Mouse (Mus musculus) ES-E14 (cell line): ENCODE data around the gene Ctnnb1. TPM values are rescaled to one million over a fixed set of nuclear protein-coding genes. Genes with fewer than 3 reads are reported as not detected.
A peak's percentile ranks its signal among the peaks of the same experiment; 100 is the strongest.

Experiments used
- DNase-seq: peaks from one replicate; pipeline ENCODE4 v3.0.0-alpha.2; 2013; ENCODE audit warnings: low read depth, low spot score
- H3K27ac ChIP-seq: 2 replicates; pipeline ENCODE4 v1.5.1; 2012; ENCODE audit warnings: low read depth, mild to moderate bottlenecking, low read length, moderate library complexity, mixed read lengths; ENCODE audit not compliant: poor library complexity, insufficient read depth, severe bottlenecking
- H3K36me3 ChIP-seq: 2 replicates; pipeline ENCODE4 v1.6.1; 2012; ENCODE audit warnings: mild to moderate bottlenecking, low read length, moderate library complexity, mixed read lengths; ENCODE audit not compliant: control insufficient read depth, poor library complexity, insufficient read depth, severe bottlenecking
- H3K4me1 ChIP-seq, 2 experiments: fragments of 150-350 bp in 1 of 2; sonication (generic) in 1 of 2; 2 replicates each; pipeline ENCODE4 v1.6.1; 2012; ENCODE audit warnings: low read length in 2 of 2, mild to moderate bottlenecking in 1 of 2, mixed read lengths in 1 of 2; ENCODE audit not compliant: control insufficient read depth in 2 of 2, insufficient read depth in 2 of 2, poor library complexity in 1 of 2
- H3K4me3 ChIP-seq, 2 experiments: fragments of 150-350 bp in 1 of 2; sonication (generic) in 1 of 2; 2 replicates each; pipeline ENCODE4 v1.5.1; 2012; ENCODE audit warnings: low read length in 2 of 2, low read depth in 1 of 2, mild to moderate bottlenecking in 1 of 2, mixed read lengths in 1 of 2; ENCODE audit not compliant: insufficient read depth in 1 of 2, poor library complexity in 1 of 2, severe bottlenecking in 1 of 2
- H3K9ac ChIP-seq: 2 replicates; pipeline ENCODE4 v1.6.1; 2012; ENCODE audit warnings: low read depth, mild to moderate bottlenecking, low read length, mixed read lengths; ENCODE audit not compliant: poor library complexity, insufficient read depth, severe bottlenecking
- H3K9me3 ChIP-seq: fragments of 150-350 bp; sonication (generic); 2 replicates; pipeline ENCODE4 v1.6.1; 2012; ENCODE audit warnings: low read depth, mild to moderate bottlenecking, low read length; ENCODE audit not compliant: control insufficient read depth, insufficient read depth
- CHD2 ChIP-seq: IDR thresholded peaks from 2 replicates; pipeline ENCODE4 v1.6.1; 2014; ENCODE audit warnings: mild to moderate bottlenecking, low read depth, low read length, inconsistent platforms
- HCFC1 ChIP-seq: IDR thresholded peaks from 2 replicates; pipeline ENCODE4 v1.6.1; 2012; ENCODE audit warnings: low read length, inconsistent platforms, borderline replicate concordance; ENCODE audit not compliant: insufficient read depth
- MAFK ChIP-seq: IDR thresholded peaks from 2 replicates; pipeline ENCODE4 v1.6.1; 2014; ENCODE audit warnings: mild to moderate bottlenecking, low read depth, low read length, inconsistent platforms; ENCODE audit not compliant: insufficient read depth
- ZC3H11A ChIP-seq: IDR thresholded peaks from 2 replicates; pipeline ENCODE4 v1.6.1; 2012; ENCODE audit warnings: low read depth, mild to moderate bottlenecking, inconsistent platforms, low read length, borderline replicate concordance
- ZNF384 ChIP-seq: IDR thresholded peaks from 2 replicates; pipeline ENCODE4 v1.6.1; 2012; ENCODE audit warnings: low read depth, low read length, inconsistent platforms
- in situ Hi-C, 2 experiments: fragments of 600-800 bp; cut with MboI; formaldehyde crosslinking; loops; one replicate each; pipeline ENCODE4 v1.15.1; 2025; ENCODE audit warnings: low sequenced_read_pairs in 2 of 2, inconsistent platforms in 1 of 2; ENCODE audit not compliant: unreplicated experiment in 2 of 2
- total RNA-seq: library from RNA; depleted of rRNA; stranded (reverse); fragments of 300-350 nt; gene quantifications from 2 replicates; pipeline ENCODE4 v1.2.3, GENCODE M21; 2012

Gene Ctnnb1
- total RNA-seq, 1 experiment, result 572 TPM

GRCm38 (mm10) chr9:120887631-120888030 is 41.4 kb upstream of the Ctnnb1 start:
- H3K4me1 ChIP-seq, result no peaks in the 10 kb centered on the region
- H3K27ac ChIP-seq, result no peak overlapping the region
- H3K36me3 ChIP-seq, result no peaks in the 10 kb centered on the region
- no peak for DNase-seq
- H3K9me3 ChIP-seq, result no peaks in the 10 kb centered on the region
- in situ Hi-C loops, result no loop called here
- no peak overlapping the region for H3K9ac ChIP-seq
- no peak overlapping the region for H3K4me3 ChIP-seq
- TF ChIP-seq CHD2, result no peak
- TF ChIP-seq MAFK, result no peak
- TF ChIP-seq HCFC1, result no peak
- no peak for TF ChIP-seq ZC3H11A
- TF ChIP-seq ZNF384, result no peak

DNA sequence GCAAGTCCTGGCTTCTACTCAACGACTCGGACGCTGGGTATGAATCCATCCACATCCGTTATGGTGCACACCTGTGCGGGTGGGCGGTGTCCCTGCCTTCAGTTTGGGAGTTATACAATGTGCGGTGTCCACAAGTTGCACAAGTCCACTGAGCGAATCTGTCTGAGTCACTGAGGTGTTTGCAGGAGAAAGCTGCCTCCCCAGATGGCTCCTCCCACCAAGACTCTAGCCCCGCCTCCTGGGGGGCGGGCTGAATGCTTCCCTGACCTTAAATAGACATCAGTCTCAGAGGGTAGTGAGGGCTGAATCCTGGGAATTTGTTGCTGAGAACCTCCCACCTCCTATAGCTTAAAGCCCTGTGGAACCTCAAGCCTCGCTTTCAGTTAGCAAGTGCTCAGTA is 35.6 kb upstream of the Ctnnb1 start:
- Histone ChIP-seq H3K36me3 (no peaks in the 10 kb centered on the region), H3K4me3 (peak overlapping the region; percentile 21 to 36; a peak in 3 of 4 replicates), H3K9ac (no peak overlapping the region), H3K27ac (no peak overlapping the region), H3K9me3 (no peaks in the 10 kb centered on the region), H3K4me1 (peaks cover 2 to 4% of the 10 kb centered on the region in 2 experiments; a peak in 2 of 4 replicates)
- peak; percentile 78 for DNase-seq
- in situ Hi-C loops, result no loop called here
- no peak for TF ChIP-seq HCFC1
- TF ChIP-seq MAFK, result no peak
- no peak for TF ChIP-seq CHD2
- no peak for TF ChIP-seq ZNF384
- TF ChIP-seq ZC3H11A, result no peak

- Histone ChIP-seq H3K4me1 (peaks cover 2 to 4% of the 10 kb centered on the region in 2 experiments; a peak in 2 of 4 replicates), H3K9me3 (no peaks in the 10 kb centered on the region), H3K36me3 (no peaks in the 10 kb centered on the region), H3K27ac (no peak overlapping the region), H3K9ac (no peak overlapping the region), H3K4me3 (0 out of 4 replicates have a peak overlapping the region, but pooled peaks of 1 of the 2 experiments have one; percentile 11)
- TF ChIP-seq HCFC1 (no peak), ZC3H11A (no peak)
- DNase-seq, result no peak
- in situ Hi-C loops, result no loop called here
These were observed 35.0 kb upstream of the Ctnnb1 start for GRCm38 (mm10) chr9:120893971-120894370.

DNA sequence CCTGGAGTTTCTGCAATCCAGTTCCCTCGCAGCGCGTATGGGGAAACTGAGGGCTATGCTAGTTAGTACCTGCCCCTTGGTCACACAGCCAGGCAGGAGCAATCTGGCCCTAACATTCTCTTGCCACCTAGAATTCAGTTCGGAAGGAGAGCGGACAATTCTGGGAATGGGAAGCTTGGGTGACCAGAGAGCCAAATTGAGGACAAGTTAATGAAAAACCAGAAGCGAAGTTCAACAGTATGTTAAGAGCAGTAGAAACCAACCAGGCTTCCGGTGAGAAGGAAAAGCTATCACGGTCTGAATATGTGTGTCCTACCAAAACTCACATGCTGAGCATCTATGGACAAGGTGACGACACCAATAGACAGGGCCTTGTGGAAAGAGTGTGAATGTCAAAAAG is 34.6 kb upstream of the Ctnnb1 start:
- Histone ChIP-seq H3K27ac (no peak overlapping the region), H3K9me3 (no peaks in the 10 kb centered on the region), H3K4me1 (peaks cover 2 to 4% of the 10 kb centered on the region in 2 experiments; a peak in 2 of 4 replicates), H3K36me3 (no peaks in the 10 kb centered on the region), H3K4me3 (no peak overlapping the region), H3K9ac (no peak overlapping the region)
- no peak for DNase-seq
- in situ Hi-C loops, result no loop called here
- no peak for TF ChIP-seq CHD2

DNA sequence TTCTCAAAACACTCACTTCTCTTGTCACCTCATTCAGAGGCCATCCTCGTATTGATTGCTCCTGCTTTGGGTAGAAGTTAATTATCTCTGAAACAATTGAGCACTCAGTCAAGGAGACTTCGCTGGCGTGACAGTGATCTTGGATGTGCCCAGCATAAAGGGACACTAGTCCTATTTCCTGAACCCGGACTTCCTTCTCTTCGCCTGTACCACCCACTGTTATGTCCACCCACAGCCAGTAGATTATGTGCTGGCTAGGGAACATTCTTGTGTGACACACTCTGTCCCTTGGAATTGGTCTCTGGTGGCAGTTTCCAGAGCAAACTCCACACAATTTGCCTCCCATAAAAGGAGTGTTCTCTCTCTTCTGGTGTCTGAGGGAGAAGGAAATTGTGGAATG is 32.5 kb upstream of the Ctnnb1 start:
- Histone ChIP-seq H3K27ac (no peak overlapping the region), H3K36me3 (no peaks in the 10 kb centered on the region), H3K9me3 (no peaks in the 10 kb centered on the region), H3K4me3 (no peak overlapping the region), H3K9ac (no peak overlapping the region), H3K4me1 (peaks cover 2 to 4% of the 10 kb centered on the region in 2 experiments; a peak in 2 of 4 replicates)
- in situ Hi-C loops, result no loop called here
- TF ChIP-seq ZNF384 (no peak), ZC3H11A (no peak), HCFC1 (no peak), CHD2 (no peak), MAFK (no peak)
- no peak for DNase-seq
